Mouse (Mus musculus): Measurements from ENCODE around the gene Btbd35f15. TPM values are rescaled to one million over a fixed set of nuclear protein-coding genes. Genes with fewer than 3 reads are reported as not detected.

Gene Btbd35f15
- polyA plus RNA-seq (2017; shearing (Covaris generic)): not detected

DNA sequence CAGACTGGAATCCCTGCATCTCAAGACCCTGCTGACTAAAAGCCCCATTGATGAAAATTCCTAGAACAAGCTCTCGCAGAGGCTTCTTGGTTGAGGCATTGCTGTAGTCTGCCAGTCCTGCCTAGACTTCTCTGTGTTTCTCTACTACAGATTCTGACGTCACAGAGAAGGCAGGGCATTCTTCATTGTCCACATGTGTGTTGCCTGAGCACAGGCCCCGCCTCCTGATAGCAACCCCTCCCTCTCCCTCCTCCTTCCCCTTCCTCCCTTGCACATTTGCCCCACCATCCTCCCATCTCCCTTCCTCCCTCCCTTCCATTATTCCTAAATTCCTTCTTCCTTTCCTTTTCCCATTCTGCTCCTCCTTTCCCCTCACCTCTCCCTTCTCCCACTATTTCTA is at the start of gene Btbd35f15:
Gene Btbd35f15, minus strand, starts transcription at position 101 of the 400 bp plus-strand sequence.

Other genes with a start within 250 kb of the Btbd35f15 start
- gene Btbd35f13, start 79.9 kb upstream of the Btbd35f15 start, polyA plus RNA-seq (2017; shearing (Covaris generic)): not detected
- gene Btbd35f14, start 125.0 kb upstream of the Btbd35f15 start, polyA plus RNA-seq (2017; shearing (Covaris generic)): not detected